Mouse (Mus musculus): ENCODE measurements at regions not wholly inside any gene's neighbourhood (a gene's known extent, or its start where the extent isn't known, plus 50 kb on each side); places are given as distances from the start of the nearest gene placed in this dataset.

- no peak overlapping the region for H3K4me2 ChIP-seq (ENCODE audit: low read depth)
- no peaks in the 10 kb centered on the region for H3K27me3 ChIP-seq (ENCODE audit: control insufficient read depth, insufficient read depth, low read length)
- no peak for DNase-seq (ENCODE audit: low read depth in 3 of 3, low spot score in 3 of 3)
- TF ChIP-seq CTCF (IDR thresholded peaks at IDR 0.05; ENCODE audit: low read depth) (no peak), EP300 (IDR thresholded peaks at IDR 0.05; ENCODE audit: low read depth) (no peak)
- no peak overlapping the region for H3K4me3 ChIP-seq (ENCODE audit: insufficient read depth in 1 of 2, low read depth in 2 of 2, low read length in 2 of 2)
- H3K4me1 ChIP-seq (replicated peaks; ENCODE audit: control insufficient read depth in 2 of 2, insufficient read depth in 2 of 2, low read length in 1 of 2): no peaks in the 10 kb centered on the region
- no peak overlapping the region for H3K27ac ChIP-seq
- WGBS (ENCODE audit: insufficient replicate concordance): 59% methylated on average over 6 of the region's 6 CpGs
- no peak overlapping the region for H3K9ac ChIP-seq (replicated peaks)
- H3K9me3 ChIP-seq (ENCODE audit: control insufficient read depth, low read length): no peaks in the 10 kb centered on the region
- no peaks in the 10 kb centered on the region for H3K36me3 ChIP-seq (replicated peaks; ENCODE audit: control insufficient read depth, insufficient read depth, low read depth)
- no peak for ATAC-seq (ENCODE audit: insufficient read depth)
Observed at GRCm38 (mm10) chr6:31157429-31157828, 198.6 kb upstream of the Klf14 start.

DNA sequence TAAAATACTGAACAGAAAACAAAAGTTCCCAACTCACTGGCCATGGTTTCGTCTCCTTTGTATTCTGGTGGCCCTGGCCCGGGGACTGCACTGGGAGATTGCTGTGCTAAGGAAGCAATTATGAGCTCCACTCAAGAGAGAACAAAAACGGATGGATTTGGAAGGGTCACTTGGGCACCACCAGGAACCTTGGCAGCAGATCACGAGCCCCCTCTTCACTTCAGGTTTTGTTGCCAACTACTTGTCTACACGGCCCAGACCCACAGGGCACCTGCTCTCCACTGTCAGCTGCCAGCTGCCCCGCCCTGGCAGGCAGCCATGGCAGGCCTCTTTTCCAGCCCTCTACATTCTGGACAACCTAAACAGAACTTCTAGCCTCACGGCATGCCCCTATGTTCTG lies 199.8 kb upstream of the Klf14 start:
- no peak overlapping the region for H3K4me2 ChIP-seq (ENCODE audit: low read depth)
- WGBS (ENCODE audit: insufficient replicate concordance): 64% methylated on average over 7 of the region's 7 CpGs
- no peak overlapping the region for H3K9ac ChIP-seq (replicated peaks)
- H3K9me3 ChIP-seq (ENCODE audit: control insufficient read depth, low read length): no peaks in the 10 kb centered on the region
- no peaks in the 10 kb centered on the region for H3K36me3 ChIP-seq (replicated peaks; ENCODE audit: control insufficient read depth, insufficient read depth, low read depth)
- H3K27me3 ChIP-seq (ENCODE audit: control insufficient read depth, insufficient read depth, low read length): no peaks in the 10 kb centered on the region
- no peak overlapping the region for H3K4me3 ChIP-seq (ENCODE audit: insufficient read depth in 1 of 2, low read depth in 2 of 2, low read length in 2 of 2)
- no peak for TF ChIP-seq EP300 (IDR thresholded peaks at IDR 0.05; ENCODE audit: low read depth)
- TF ChIP-seq CTCF (IDR thresholded peaks at IDR 0.05; ENCODE audit: low read depth): no peak
- DNase-seq (ENCODE audit: low read depth in 3 of 3, low spot score in 3 of 3) (no peak), ATAC-seq (ENCODE audit: insufficient read depth) (no peak)
- H3K4me1 ChIP-seq (replicated peaks; ENCODE audit: control insufficient read depth in 2 of 2, insufficient read depth in 2 of 2, low read length in 1 of 2): no peaks in the 10 kb centered on the region
- H3K27ac ChIP-seq: no peak overlapping the region

- H3K27ac ChIP-seq: no peak overlapping the region
- no peak overlapping the region for H3K4me2 ChIP-seq (ENCODE audit: low read depth)
- TF ChIP-seq EP300 (IDR thresholded peaks at IDR 0.05; ENCODE audit: low read depth) (no peak), CTCF (IDR thresholded peaks at IDR 0.05; ENCODE audit: low read depth) (no peak)
- no peak overlapping the region for H3K9ac ChIP-seq (replicated peaks)
- H3K4me1 ChIP-seq (replicated peaks; ENCODE audit: control insufficient read depth in 2 of 2, insufficient read depth in 2 of 2, low read length in 1 of 2): no peaks in the 10 kb centered on the region
- no peak overlapping the region for H3K4me3 ChIP-seq (ENCODE audit: insufficient read depth in 1 of 2, low read depth in 2 of 2, low read length in 2 of 2)
- no peaks in the 10 kb centered on the region for H3K27me3 ChIP-seq (ENCODE audit: control insufficient read depth, insufficient read depth, low read length)
- no peaks in the 10 kb centered on the region for H3K36me3 ChIP-seq (replicated peaks; ENCODE audit: control insufficient read depth, insufficient read depth, low read depth)
- DNase-seq (ENCODE audit: low read depth in 3 of 3, low spot score in 3 of 3): no peak
- H3K9me3 ChIP-seq (ENCODE audit: control insufficient read depth, low read length): no peaks in the 10 kb centered on the region
- 45% methylated on average over 8 of the region's 8 CpGs for WGBS (ENCODE audit: insufficient replicate concordance)
- ATAC-seq (ENCODE audit: insufficient read depth): no peak
Observed at GRCm38 (mm10) chr6:31159240-31159639, 200.4 kb upstream of the Klf14 start.

GRCm38 (mm10) chr6:31159935-31160670 lies 201.2 kb upstream of the Klf14 start:
- no peak overlapping the region for H3K4me2 ChIP-seq (ENCODE audit: low read depth)
- no peaks in the 10 kb centered on the region for H3K4me1 ChIP-seq (replicated peaks; ENCODE audit: control insufficient read depth in 2 of 2, insufficient read depth in 2 of 2, low read length in 1 of 2)
- no peaks in the 10 kb centered on the region for H3K36me3 ChIP-seq (replicated peaks; ENCODE audit: control insufficient read depth, insufficient read depth, low read depth)
- no peaks in the 10 kb centered on the region for H3K27me3 ChIP-seq (ENCODE audit: control insufficient read depth, insufficient read depth, low read length)
- no peak for DNase-seq (ENCODE audit: low read depth in 3 of 3, low spot score in 3 of 3)
- H3K9me3 ChIP-seq (ENCODE audit: control insufficient read depth, low read length): no peaks in the 10 kb centered on the region
- H3K27ac ChIP-seq: no peak overlapping the region
- no peak overlapping the region for H3K4me3 ChIP-seq (ENCODE audit: insufficient read depth in 1 of 2, low read depth in 2 of 2, low read length in 2 of 2)
- no peak overlapping the region for H3K9ac ChIP-seq (replicated peaks)
- TF ChIP-seq CTCF (IDR thresholded peaks at IDR 0.05; ENCODE audit: low read depth) (no peak), EP300 (IDR thresholded peaks at IDR 0.05; ENCODE audit: low read depth) (no peak)
- no peak for ATAC-seq (ENCODE audit: insufficient read depth)
- WGBS (ENCODE audit: insufficient replicate concordance): 48% methylated on average over 16 of the region's 16 CpGs

DNA sequence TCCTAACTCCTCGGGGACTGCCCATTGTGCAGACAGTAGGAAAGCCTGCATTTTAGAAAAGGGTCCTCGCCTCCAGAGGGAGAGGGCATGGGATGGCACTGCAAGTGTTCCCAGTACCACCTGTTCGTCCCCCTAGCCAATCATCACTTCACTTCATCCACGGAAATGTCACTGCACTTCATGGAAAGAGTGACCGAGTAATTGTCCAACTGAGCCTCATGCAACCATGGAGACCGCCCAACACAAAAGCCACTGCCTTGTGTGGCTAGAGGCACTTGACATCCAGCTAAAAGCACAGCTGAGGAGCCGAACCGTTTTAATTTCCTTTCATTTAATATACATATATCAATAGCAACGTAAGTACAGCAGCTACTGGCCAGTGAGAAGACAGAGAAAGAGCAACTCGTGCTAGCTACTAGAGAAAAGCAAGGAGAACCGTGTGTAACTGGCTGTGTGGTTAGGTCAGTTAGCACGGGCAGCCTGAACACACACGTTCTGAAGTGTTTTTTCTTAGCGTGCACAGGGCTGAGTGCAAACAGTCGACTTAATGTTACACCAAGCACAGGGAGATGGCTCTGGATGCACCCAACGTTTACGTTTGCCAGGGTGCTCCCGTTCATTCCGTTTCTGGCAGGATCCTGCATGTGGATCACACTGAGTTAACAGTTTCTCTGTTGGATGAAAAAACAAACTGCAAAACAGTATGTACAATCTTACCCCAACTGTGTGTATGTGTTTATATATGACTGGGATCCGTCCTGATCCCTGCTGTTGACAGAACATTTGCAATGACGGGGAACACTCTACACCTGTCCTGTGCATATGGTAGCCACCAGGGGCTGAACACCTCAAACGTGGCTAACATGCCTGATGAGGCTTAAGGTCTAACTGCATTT lies 202.8 kb upstream of the Klf14 start:
- 61% methylated on average over 22 of the region's 22 CpGs for WGBS (ENCODE audit: insufficient replicate concordance)
- Histone ChIP-seq H3K9me3 (ENCODE audit: control insufficient read depth, low read length) (no peaks in the 10 kb centered on the region), H3K4me2 (ENCODE audit: low read depth) (no peak overlapping the region), H3K27ac (no peak overlapping the region), H3K27me3 (ENCODE audit: control insufficient read depth, insufficient read depth, low read length) (no peaks in the 10 kb centered on the region), H3K36me3 (replicated peaks; ENCODE audit: control insufficient read depth, insufficient read depth, low read depth) (no peaks in the 10 kb centered on the region), H3K9ac (replicated peaks) (no peak overlapping the region), H3K4me1 (replicated peaks; ENCODE audit: control insufficient read depth in 2 of 2, insufficient read depth in 2 of 2, low read length in 1 of 2) (no peaks in the 10 kb centered on the region), H3K4me3 (ENCODE audit: insufficient read depth in 1 of 2, low read depth in 2 of 2, low read length in 2 of 2) (no peak overlapping the region)
- no peak for DNase-seq (ENCODE audit: low read depth in 3 of 3, low spot score in 3 of 3)
- TF ChIP-seq EP300 (IDR thresholded peaks at IDR 0.05; ENCODE audit: low read depth) (no peak), CTCF (IDR thresholded peaks at IDR 0.05; ENCODE audit: low read depth) (no peak)
- ATAC-seq (ENCODE audit: insufficient read depth): no peak

Data from liver, embryonic 14.5 days (tissue).